Mouse (Mus musculus): ENCODE data around the gene Ap1ar. TPM values are rescaled to one million over a fixed set of nuclear protein-coding genes. Genes with fewer than 3 reads are reported as not detected.

Ap1ar gene
- total RNA-seq, 2 experiments from 2014 or later: 14.5 to 19.0 TPM

GRCm38 (mm10) chr3:127764541-127764940 is 72.8 kb downstream of the Ap1ar start:
- intact Hi-C loops (cut with DNase I): loop anchor here (5.0 kb wide), 2 partner anchors 183 to 192 kb away; no protein-coding TSS in a partner anchor
- no peak for DNase-seq

- intact Hi-C loops (cut with DNase I): loop anchor here (2.0 to 5.0 kb wide), 3 partner anchors 138 to 191 kb away; no protein-coding TSS in a partner anchor
- peak; percentile 80 to 81 for DNase-seq
Measured at GRCm38 (mm10) chr3:127763076-127763612, 74.2 kb downstream of the Ap1ar start.

- intact Hi-C loops (cut with DNase I): loop anchor here (2.0 to 5.0 kb wide), 3 partner anchors 138 to 190 kb away; no protein-coding TSS in a partner anchor
- no peak for DNase-seq
Measured at GRCm38 (mm10) chr3:127762403-127762802, 74.9 kb downstream of the Ap1ar start.

- DNase-seq: no peak
- intact Hi-C loops (cut with DNase I): no loop called here
Measured at GRCm38 (mm10) chr3:127759212-127759611, 78.1 kb downstream of the Ap1ar start.

GRCm38 (mm10) chr3:127758806-127759205 is 78.5 kb downstream of the Ap1ar start:
- intact Hi-C loops (cut with DNase I): no loop called here
- no peak for DNase-seq

GRCm38 (mm10) chr3:127757886-127758301 is 79.4 kb downstream of the Ap1ar start:
- no peak for DNase-seq
- intact Hi-C loops (cut with DNase I): no loop called here

Other genes starting within 250 kb of the Ap1ar start
- gene Neurog2, start 204.4 kb downstream of the Ap1ar start, total RNA-seq (2021): not detected
- 1 to 10 TPM; 2.7 to 4.1 TPM for gene Alpk1, start 57.0 kb downstream of the Ap1ar start, total RNA-seq (2021)
- gene Tifa, start 47.7 kb downstream of the Ap1ar start, total RNA-seq (2021): 1 to 10 TPM; 2.9 to 3.1 TPM
- 1 to 10 TPM; 3.9 to 4.1 TPM for gene Fam241a, start 58.8 kb upstream of the Ap1ar start, total RNA-seq (2021)

Data from heart, postnatal 36 days (tissue).